Mouse (Mus musculus) right cerebral cortex, postnatal 36 days (tissue): ENCODE results near the gene Tmem251.

Experiments
- DNase-seq, 2 experiments: peaks; one replicate each; pipeline ENCODE4 v3.0.0; 2022; ENCODE audit warnings: low spot score in 2 of 2, mixed read lengths in 1 of 2

The Tmem251 gene

DNA sequence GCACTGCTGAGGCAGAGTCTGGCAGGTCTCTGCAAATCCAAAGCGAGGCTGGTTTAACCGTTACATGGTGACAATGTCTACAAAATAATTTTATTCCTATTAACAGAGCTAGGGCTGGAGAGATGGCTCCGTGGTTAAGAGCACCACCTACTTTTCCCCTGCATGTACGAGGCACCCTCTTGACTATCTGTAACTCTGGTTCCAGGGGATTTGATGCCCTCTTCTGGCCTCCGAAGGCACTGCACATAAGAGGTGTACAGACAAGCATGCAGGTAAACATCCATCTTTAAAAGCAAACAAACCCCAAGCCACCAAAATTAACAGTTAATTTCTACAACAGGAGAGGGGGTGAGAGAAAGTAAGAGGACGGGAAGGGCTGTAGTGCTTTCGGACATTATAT lies 12.7 kb downstream of the Tmem251 start:
- DNase-seq = no peak

DNA sequence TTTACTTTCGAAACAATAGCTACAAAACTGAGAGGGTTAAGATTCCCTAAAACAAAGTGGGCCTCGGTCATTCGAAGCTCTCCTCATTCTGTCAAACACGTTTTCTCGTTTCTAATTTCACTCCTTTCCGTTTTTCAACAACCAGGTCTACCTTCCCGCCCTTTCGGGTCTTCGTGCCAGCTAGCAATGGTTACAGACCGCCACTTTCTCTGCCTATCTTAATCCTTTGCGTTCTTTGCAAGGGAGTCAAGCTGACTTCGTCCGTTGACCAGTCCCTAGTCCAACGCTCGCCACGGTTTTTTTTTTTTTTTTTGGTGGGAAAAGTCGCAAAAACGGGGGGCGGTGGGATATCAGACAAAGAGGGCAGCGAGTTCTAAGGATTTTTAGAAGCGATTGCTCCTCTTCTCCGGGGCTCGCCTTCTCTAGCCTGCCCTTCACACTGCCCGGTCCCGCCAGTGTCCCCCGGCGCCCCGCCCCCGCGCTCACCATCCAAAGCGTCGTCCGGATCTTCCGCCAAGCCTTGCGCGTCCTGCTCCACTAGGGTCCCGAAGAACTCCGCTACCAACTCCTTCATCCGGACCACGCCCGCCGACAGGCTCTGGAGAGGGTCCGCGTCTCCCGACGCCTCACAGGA lies 13.6 kb downstream of the Tmem251 start:
- no peak for DNase-seq

DNA sequence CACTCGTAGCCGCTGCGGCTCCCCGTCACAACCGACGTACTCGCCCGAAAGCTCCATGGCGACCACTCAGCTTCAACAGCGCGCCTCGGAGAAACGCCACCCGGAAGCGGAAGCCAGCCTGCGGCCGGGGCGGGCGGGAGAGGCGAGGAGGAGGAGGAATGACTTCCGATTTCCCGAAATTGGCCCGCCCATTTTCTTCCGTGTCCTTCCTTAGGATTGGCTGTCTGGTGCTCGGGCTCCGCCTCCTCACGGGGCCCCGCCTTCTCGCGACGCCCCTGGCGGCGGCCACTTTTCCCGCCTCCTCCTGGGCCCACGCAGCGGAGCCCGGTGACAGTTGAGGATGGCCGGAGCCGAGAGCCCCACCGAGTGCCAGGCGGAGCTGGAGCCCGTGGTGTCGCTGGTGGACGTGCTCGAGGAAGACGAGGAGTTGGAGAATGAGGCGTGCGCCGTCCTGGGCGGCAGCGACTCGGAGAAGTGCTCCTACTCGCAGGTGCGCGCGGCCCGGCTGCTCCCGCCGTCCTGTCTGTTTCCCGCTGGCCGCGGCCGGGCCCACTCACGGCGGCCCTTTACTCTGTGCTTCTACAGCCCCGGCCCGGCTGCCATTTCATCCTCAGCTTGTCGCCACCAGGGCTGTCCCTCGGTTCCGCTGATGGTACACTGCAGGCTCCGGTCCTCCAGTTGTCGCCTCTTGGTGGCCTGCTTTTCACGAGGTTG lies 14.3 kb downstream of the Tmem251 start, which contains the start of the genes Gm28051, Gon7 and Ubr7:
TSS of gene Gm28051 (minus strand) at position 77 of the 714 bp plus-strand sequence.
TSS of gene Gon7 (minus strand) at position 115 of the 714 bp plus-strand sequence.
TSS of gene Ubr7 (plus strand) at position 279 of the 714 bp plus-strand sequence.
- DNase-seq = peak; percentile 93 to 96

DNA sequence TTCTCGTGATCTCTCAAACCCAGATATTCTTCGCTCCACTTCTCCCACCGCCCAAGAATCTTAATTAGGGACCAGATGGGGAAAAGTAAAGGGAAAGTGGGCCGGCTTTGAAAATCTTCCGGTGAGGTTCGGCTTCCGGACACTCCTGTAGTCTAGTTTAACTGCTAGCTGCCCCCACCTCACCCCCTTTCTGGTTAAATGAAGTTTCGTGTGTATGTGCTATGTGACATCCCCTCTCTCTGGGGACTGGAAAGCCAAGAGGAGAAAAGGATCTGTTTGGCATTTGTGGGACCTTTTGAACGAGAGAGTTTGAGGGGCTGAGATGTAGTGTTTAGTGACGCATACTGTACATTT lies 14.8 kb downstream of the Tmem251 start, which contains the start of gene Gm20604:
TSS of gene Gm20604 (minus strand) at position 270 of the 354 bp plus-strand sequence.
- DNase-seq = no peak

- no peak for DNase-seq
Observed at GRCm38 (mm10) chr12:102758936-102759335, 15.4 kb downstream of the Tmem251 start.

- DNase-seq = no peak
Observed at GRCm38 (mm10) chr12:102761668-102762067, 18.1 kb downstream of the Tmem251 start.

DNA sequence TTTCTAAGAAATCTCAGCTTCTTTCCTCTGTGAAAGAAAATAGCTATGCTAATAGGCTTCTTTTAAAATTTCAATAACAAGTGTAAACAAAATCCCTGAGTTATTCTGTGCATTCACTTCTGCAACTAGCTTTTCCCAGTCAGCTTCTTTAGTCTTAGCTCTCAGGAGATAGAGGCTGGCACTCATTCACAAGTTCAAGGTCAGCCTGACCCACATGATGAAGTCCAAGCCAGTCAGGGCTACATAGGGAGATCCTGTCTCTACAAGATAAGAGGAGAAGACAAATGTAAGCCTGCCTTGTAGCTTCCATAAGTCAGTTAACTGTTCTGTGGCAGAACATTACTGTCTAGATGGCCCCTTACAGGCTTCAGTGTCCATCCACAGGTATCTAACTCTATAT lies 20.1 kb downstream of the Tmem251 start:
- DNase-seq = no peak

DNA sequence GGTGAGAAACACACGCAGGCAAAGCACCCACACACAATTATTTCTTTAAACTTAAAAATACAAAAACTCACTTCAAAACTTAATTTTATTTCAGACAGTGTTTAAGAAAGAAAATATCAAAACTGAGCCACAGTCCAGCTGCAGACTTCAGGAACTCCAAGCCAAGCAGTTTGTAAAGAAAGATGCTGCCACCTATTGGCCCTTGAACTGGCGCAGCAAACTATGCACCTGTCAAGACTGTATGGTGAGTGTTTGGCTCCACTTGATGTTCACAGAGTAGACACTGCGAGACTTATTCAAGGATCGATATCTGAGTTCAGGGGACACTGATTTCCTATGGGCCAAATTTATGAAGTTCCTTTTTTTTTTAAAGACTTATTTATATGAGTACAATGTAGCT lies 25.4 kb downstream of the Tmem251 start:
- DNase-seq = no peak

DNA sequence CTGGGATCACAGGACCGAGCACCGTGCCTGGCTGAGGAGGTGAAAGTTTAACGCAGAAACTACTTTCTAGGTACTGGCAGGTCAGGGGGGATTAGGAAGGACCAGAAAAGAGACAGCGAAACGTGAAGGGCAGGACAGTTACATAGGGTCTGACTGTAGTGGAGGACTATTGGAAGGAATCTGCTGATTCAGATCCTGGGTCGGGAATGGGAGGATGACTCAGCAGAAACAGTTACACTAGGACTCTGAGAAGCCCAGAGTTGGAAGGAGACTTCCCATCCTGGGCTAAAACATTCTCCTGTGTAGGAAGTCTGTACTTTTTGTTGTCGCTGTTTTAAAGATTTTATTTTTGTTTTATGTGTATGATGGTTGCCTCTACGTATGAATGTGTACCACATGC lies 28.0 kb downstream of the Tmem251 start:
- no peak for DNase-seq

- no peak for DNase-seq
Observed at GRCm38 (mm10) chr12:102772676-102773075, 29.1 kb downstream of the Tmem251 start.

GRCm38 (mm10) chr12:102776035-102776434 lies 32.5 kb downstream of the Tmem251 start:
- DNase-seq = no peak

DNA sequence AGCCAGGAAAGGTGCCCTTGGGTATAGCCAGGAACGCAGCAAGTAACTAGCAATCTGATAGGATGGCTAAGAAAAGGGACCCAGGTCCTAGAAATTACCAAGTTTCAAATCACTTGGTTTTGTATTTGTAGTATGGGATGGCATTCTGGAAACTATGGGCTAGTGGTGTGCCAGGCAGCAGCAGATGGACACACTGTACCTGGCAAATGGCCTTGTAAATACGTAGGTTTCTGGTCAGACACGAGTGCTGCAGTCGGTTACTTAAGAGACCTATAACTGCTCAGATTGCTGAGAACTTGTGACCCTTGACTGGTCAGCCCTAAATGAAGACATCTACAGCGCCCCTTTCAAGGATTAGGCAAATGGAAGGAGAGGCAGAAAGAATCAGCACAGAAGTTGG lies 34.6 kb downstream of the Tmem251 start:
- no peak for DNase-seq

GRCm38 (mm10) chr12:102779452-102779851 lies 35.9 kb downstream of the Tmem251 start:
- no peak for DNase-seq

- no peak for DNase-seq
Observed at GRCm38 (mm10) chr12:102782841-102783240, 39.3 kb downstream of the Tmem251 start.

DNA sequence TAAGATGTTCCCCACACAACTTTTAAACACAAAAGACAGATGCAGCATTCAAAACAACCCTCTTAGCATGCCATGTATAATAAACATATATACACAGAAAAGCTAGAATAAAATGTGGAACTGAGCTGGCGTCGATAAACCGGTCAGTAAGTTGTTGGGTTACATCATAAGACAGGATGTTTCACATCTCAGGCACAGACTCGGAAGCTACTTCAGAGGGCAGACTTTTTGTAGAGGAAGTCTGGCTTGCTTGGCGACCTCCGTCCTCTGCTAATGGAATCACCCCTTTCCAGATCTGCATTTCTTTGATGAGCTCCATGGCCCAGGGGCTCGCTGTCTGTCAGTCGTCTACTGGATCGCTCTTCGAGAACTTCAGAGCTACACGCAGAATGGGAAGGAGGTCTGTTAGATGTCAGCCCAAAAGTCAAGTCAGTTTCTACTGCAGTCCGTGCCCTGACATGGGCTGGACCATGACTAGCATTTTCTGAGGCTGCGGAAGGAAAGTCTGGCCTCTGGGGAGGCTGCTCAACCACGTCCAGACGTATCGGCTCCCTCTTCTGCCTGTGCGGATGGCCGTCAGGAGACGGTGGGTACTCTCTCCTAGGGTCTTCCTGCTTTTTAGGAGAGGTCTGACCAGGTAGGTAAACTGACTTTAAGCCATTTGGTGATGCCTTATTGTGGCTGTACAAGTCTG lies 41.5 kb downstream of the Tmem251 start:
- no peak for DNase-seq

- no peak for DNase-seq
Observed at GRCm38 (mm10) chr12:102785593-102785985, 42.0 kb downstream of the Tmem251 start.

DNA sequence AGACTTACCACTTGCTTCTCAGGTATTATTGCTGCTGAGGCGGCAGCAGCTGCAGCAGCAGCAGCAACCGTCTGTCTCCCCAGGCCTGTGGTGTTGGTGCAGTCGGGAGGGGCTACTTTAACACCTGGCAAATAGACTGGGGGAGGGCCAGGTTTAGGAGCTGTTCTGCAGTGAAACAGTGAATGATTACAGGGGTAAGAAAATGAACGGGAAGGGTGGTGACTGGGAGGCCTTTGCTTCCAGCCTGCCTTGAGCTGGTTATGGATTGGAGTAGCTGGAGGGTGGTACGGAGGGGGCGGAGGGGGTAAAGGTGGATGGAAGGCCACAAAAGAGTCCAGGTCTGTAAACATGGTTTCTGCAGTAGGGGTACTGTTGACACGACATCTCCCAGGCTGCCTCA lies 44.4 kb downstream of the Tmem251 start:
- no peak for DNase-seq
